Mouse (Mus musculus) ES-E14 (cell line): ENCODE results near the gene Flnb. TPM values are rescaled to one million over a fixed set of nuclear protein-coding genes. Genes with fewer than 3 reads are reported as not detected.

Experiments
- DNase-seq: peaks from one replicate; pipeline ENCODE4 v3.0.0-alpha.2; 2013; ENCODE audit warnings: low read depth, low spot score
- H3K27ac ChIP-seq: 2 replicates; pipeline ENCODE4 v1.5.1; 2012; ENCODE audit warnings: low read depth, mild to moderate bottlenecking, low read length, moderate library complexity, mixed read lengths; ENCODE audit not compliant: poor library complexity, insufficient read depth, severe bottlenecking
- H3K36me3 ChIP-seq: 2 replicates; pipeline ENCODE4 v1.6.1; 2012; ENCODE audit warnings: mild to moderate bottlenecking, low read length, moderate library complexity, mixed read lengths; ENCODE audit not compliant: control insufficient read depth, poor library complexity, insufficient read depth, severe bottlenecking
- H3K4me1 ChIP-seq, 2 experiments: fragments of 150-350 bp in 1 of 2; sonication (generic) in 1 of 2; 2 replicates each; pipeline ENCODE4 v1.6.1; 2012; ENCODE audit warnings: low read length in 2 of 2, mild to moderate bottlenecking in 1 of 2, mixed read lengths in 1 of 2; ENCODE audit not compliant: control insufficient read depth in 2 of 2, insufficient read depth in 2 of 2, poor library complexity in 1 of 2
- H3K4me3 ChIP-seq, 2 experiments: fragments of 150-350 bp in 1 of 2; sonication (generic) in 1 of 2; 2 replicates each; pipeline ENCODE4 v1.5.1; 2012; ENCODE audit warnings: low read length in 2 of 2, low read depth in 1 of 2, mild to moderate bottlenecking in 1 of 2, mixed read lengths in 1 of 2; ENCODE audit not compliant: insufficient read depth in 1 of 2, poor library complexity in 1 of 2, severe bottlenecking in 1 of 2
- H3K9ac ChIP-seq: 2 replicates; pipeline ENCODE4 v1.6.1; 2012; ENCODE audit warnings: low read depth, mild to moderate bottlenecking, low read length, mixed read lengths; ENCODE audit not compliant: poor library complexity, insufficient read depth, severe bottlenecking
- H3K9me3 ChIP-seq: fragments of 150-350 bp; sonication (generic); 2 replicates; pipeline ENCODE4 v1.6.1; 2012; ENCODE audit warnings: low read depth, mild to moderate bottlenecking, low read length; ENCODE audit not compliant: control insufficient read depth, insufficient read depth
- CHD2 ChIP-seq: IDR thresholded peaks from 2 replicates; pipeline ENCODE4 v1.6.1; 2014; ENCODE audit warnings: mild to moderate bottlenecking, low read depth, low read length, inconsistent platforms
- HCFC1 ChIP-seq: IDR thresholded peaks from 2 replicates; pipeline ENCODE4 v1.6.1; 2012; ENCODE audit warnings: low read length, inconsistent platforms, borderline replicate concordance; ENCODE audit not compliant: insufficient read depth
- MAFK ChIP-seq: IDR thresholded peaks from 2 replicates; pipeline ENCODE4 v1.6.1; 2014; ENCODE audit warnings: mild to moderate bottlenecking, low read depth, low read length, inconsistent platforms; ENCODE audit not compliant: insufficient read depth
- ZC3H11A ChIP-seq: IDR thresholded peaks from 2 replicates; pipeline ENCODE4 v1.6.1; 2012; ENCODE audit warnings: low read depth, mild to moderate bottlenecking, inconsistent platforms, low read length, borderline replicate concordance
- ZNF384 ChIP-seq: IDR thresholded peaks from 2 replicates; pipeline ENCODE4 v1.6.1; 2012; ENCODE audit warnings: low read depth, low read length, inconsistent platforms
- in situ Hi-C, 2 experiments: fragments of 600-800 bp; cut with MboI; formaldehyde crosslinking; loops; one replicate each; pipeline ENCODE4 v1.15.1; 2025; ENCODE audit warnings: low sequenced_read_pairs in 2 of 2, inconsistent platforms in 1 of 2; ENCODE audit not compliant: unreplicated experiment in 2 of 2
- total RNA-seq: library from RNA; depleted of rRNA; stranded (reverse); fragments of 300-350 nt; gene quantifications from 2 replicates; pipeline ENCODE4 v1.2.3, GENCODE M21; 2012

Gene Flnb
- total RNA-seq, 1 experiment, result 350 TPM

DNA sequence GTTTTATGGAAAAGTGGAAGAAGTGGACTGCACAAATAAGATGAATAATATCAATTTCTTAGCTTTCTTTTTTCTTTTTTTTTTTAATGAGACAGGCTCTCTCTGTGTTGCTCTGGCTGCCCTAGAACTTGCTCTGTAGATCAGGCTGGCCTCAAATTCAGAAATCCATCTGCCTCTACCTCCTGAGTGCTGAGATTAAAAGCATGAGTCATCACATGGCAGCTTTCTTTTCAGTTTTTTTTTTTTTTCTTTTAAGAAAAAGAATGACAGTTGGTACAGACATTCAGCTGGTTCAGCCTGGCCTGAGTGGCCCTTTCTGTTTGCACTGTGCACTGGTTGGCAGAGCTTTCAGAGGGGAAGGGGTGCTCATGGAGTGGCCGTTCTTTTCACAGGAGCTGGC is 66.4 kb downstream of the Flnb start:
- no peaks in the 10 kb centered on the region for H3K9me3 ChIP-seq
- no peak for DNase-seq
- no peak overlapping the region for H3K9ac ChIP-seq
- no peaks in the 10 kb centered on the region for H3K4me1 ChIP-seq
- H3K36me3 ChIP-seq, result peaks cover 35% of the 10 kb centered on the region
- TF ChIP-seq HCFC1 (no peak), MAFK (no peak), ZNF384 (no peak), ZC3H11A (no peak), CHD2 (no peak)
- H3K27ac ChIP-seq, result no peak overlapping the region
- H3K4me3 ChIP-seq, result no peak overlapping the region
- in situ Hi-C loops, result no loop called here

DNA sequence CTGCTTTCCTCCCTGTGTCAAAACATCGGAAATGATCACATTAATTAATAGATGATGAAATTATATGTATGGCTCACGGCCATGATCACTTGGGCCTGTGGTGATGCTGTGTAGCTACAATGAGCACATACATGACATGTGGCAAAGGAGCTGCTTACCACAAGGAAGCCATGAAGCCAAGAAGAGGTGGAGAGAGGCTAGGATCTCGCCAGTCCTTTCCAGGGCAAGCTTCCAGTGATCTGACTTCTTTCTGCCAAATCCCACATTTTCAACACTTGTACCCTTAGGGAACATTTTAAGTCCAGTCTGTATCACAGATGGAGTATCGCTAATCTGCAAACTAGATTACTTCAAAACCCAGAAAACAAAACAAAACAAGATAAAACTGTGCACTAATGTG is 67.1 kb downstream of the Flnb start:
- in situ Hi-C loops, result no loop called here
- Histone ChIP-seq H3K27ac (no peak overlapping the region), H3K36me3 (peaks cover 36% of the 10 kb centered on the region), H3K9ac (no peak overlapping the region), H3K9me3 (no peaks in the 10 kb centered on the region), H3K4me1 (no peaks in the 10 kb centered on the region), H3K4me3 (no peak overlapping the region)
- TF ChIP-seq HCFC1 (no peak), ZC3H11A (no peak), MAFK (no peak)
- no peak for DNase-seq

DNA sequence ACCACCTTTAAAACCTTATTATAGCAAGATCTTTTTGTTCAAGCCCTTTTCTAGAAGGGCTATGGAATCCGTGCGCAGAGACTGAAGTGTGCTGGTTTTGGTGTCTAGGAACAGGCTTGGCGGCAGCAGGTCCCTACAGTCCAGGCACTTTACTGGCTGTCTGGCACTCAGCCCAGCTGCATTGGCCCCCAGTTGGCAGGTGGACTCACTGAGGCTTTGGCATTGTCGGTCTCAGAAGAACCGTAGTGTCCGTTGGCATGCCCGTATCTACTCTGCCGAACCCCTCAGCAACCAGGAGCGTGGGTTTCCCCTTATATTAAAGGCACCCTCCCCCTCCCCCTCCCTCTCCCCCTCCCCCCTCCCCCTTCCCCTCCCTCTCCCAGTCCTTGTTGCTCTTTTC is 67.8 kb downstream of the Flnb start:
- Histone ChIP-seq H3K27ac (no peak overlapping the region), H3K9ac (no peak overlapping the region), H3K36me3 (peaks cover 37% of the 10 kb centered on the region), H3K9me3 (no peaks in the 10 kb centered on the region), H3K4me1 (no peaks in the 10 kb centered on the region), H3K4me3 (no peak overlapping the region)
- DNase-seq, result no peak
- in situ Hi-C loops, result no loop called here
- TF ChIP-seq MAFK (no peak), ZNF384 (no peak), CHD2 (no peak), ZC3H11A (no peak), HCFC1 (no peak)

DNA sequence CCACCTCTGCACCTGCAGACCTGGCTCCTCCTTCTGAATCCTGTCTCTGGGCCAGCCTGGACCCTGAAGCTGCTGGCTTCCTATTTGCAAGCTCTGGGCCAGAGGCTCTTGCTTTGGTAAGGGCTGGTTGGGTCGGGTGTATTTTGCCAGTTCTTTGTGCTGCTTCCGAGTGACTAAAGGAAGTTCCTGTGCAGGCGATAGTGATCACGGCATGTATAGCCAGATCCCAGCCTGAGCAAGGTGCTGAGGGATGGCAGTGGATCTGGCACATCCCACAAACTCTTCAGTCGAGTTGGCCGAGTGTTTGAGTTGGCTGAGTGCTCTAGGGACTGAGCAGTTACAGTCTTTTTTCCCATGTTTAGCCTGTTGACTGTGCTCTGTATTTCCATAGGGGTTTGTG is 68.3 kb downstream of the Flnb start:
- Histone ChIP-seq H3K9ac (no peak overlapping the region), H3K4me3 (no peak overlapping the region), H3K9me3 (no peaks in the 10 kb centered on the region), H3K4me1 (no peaks in the 10 kb centered on the region), H3K27ac (no peak overlapping the region), H3K36me3 (peaks cover 41% of the 10 kb centered on the region)
- no peak for TF ChIP-seq MAFK
- in situ Hi-C loops, result no loop called here
- DNase-seq, result no peak

DNA sequence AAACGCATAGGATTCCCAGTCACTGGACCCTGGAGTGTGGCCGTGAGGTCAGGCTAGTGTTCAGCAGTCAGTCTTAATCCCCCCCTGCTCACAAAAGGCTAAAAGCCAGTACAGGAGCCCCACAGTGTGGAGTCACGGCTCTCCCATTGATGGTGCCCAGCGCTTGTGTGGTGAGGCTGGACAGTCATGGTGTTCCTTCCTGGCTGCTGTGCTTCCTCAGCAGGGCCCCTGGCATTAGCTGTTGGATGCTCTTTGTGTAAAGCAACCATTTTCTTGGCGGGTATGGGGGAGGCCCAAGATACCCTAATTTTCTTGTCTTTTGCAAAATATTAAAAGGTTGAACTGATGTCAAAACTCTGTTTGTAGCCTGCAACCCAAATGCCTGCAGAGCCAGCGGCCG is 69.4 kb downstream of the Flnb start:
- H3K9me3 ChIP-seq, result no peaks in the 10 kb centered on the region
- no peak overlapping the region for H3K4me3 ChIP-seq
- in situ Hi-C loops, result no loop called here
- TF ChIP-seq HCFC1, result no peak
- no peak for DNase-seq
- no peak overlapping the region for H3K9ac ChIP-seq
- H3K4me1 ChIP-seq, result no peaks in the 10 kb centered on the region
- peaks cover 41% of the 10 kb centered on the region for H3K36me3 ChIP-seq
- H3K27ac ChIP-seq, result no peak overlapping the region
